Mouse (Mus musculus): ENCODE results near the gene Clps.
A peak's percentile ranks its signal among the peaks of the same experiment; 100 is the strongest.
"Not testable (repeated sequence)": the region's sequence is repeated elsewhere in the genome, so short reads cannot be mapped to it uniquely, and the experiment has no call there.

Clps gene

GRCm38 (mm10) chr17:28560598-28560997, at the start of gene Clps:
Clps (minus strand) TSS chr17:28560766.
- DNase-seq (ENCODE audit: low spot score in 2 of 2): no peak

GRCm38 (mm10) chr17:28609543-28609942, 49.0 kb upstream of the Clps start:
- DNase-seq (ENCODE audit: low spot score in 2 of 2): no peak

GRCm38 (mm10) chr17:28601557-28602250, 41.1 kb upstream of the Clps start:
- DNase-seq (ENCODE audit: low spot score in 2 of 2): no peak

- DNase-seq (ENCODE audit: low spot score in 2 of 2): no peak
These were observed 40.2 kb upstream of the Clps start for GRCm38 (mm10) chr17:28600780-28601179.

- DNase-seq (ENCODE audit: low spot score in 2 of 2): no peak
These were observed 33.4 kb upstream of the Clps start for GRCm38 (mm10) chr17:28593965-28594364.

- DNase-seq (ENCODE audit: low spot score in 2 of 2): peak; percentile 43 to 56
These were observed 32.4 kb upstream of the Clps start for GRCm38 (mm10) chr17:28592998-28593397.

GRCm38 (mm10) chr17:28591476-28591875, 30.9 kb upstream of the Clps start:
- DNase-seq (ENCODE audit: low spot score in 2 of 2): no peak

GRCm38 (mm10) chr17:28590596-28590995, 30.0 kb upstream of the Clps start:
- no peak for DNase-seq (ENCODE audit: low spot score in 2 of 2)

- no peak for DNase-seq (ENCODE audit: low spot score in 2 of 2)
These were observed 28.0 kb upstream of the Clps start for GRCm38 (mm10) chr17:28588591-28588990.

GRCm38 (mm10) chr17:28586509-28586908, 25.9 kb upstream of the Clps start:
- no peak for DNase-seq (ENCODE audit: low spot score in 2 of 2)

- DNase-seq (ENCODE audit: low spot score in 2 of 2): no peak
These were observed 20.5 kb upstream of the Clps start for GRCm38 (mm10) chr17:28581056-28581455.

GRCm38 (mm10) chr17:28580396-28580795, 19.8 kb upstream of the Clps start:
- peak; percentile 44 to 49 for DNase-seq (ENCODE audit: low spot score in 2 of 2)

GRCm38 (mm10) chr17:28575244-28576125, 14.9 kb upstream of the Clps start, which contains the start of gene Lhfpl5:
Lhfpl5 (plus strand) TSS chr17:28575641.
- DNase-seq (ENCODE audit: low spot score in 2 of 2): no peak

GRCm38 (mm10) chr17:28572941-28573340, 12.4 kb upstream of the Clps start:
- no peak for DNase-seq (ENCODE audit: low spot score in 2 of 2)

GRCm38 (mm10) chr17:28572521-28572920, 12.0 kb upstream of the Clps start:
- no peak for DNase-seq (ENCODE audit: low spot score in 2 of 2)

GRCm38 (mm10) chr17:28571868-28572267, 11.3 kb upstream of the Clps start:
- no peak for DNase-seq (ENCODE audit: low spot score in 2 of 2)

- DNase-seq (ENCODE audit: low spot score in 2 of 2): no peak
These were observed 7.0 kb upstream of the Clps start for GRCm38 (mm10) chr17:28567541-28567940.

- DNase-seq (ENCODE audit: low spot score in 2 of 2): no peak
These were observed 4.6 kb upstream of the Clps start for GRCm38 (mm10) chr17:28565181-28565580.

- DNase-seq (ENCODE audit: low spot score in 2 of 2): no peak
These were observed 1.0 kb upstream of the Clps start for GRCm38 (mm10) chr17:28561613-28562012.

GRCm38 (mm10) chr17:28557772-28558171, 2.8 kb downstream of the Clps start:
- no peak for DNase-seq (ENCODE audit: low spot score in 2 of 2)

- no peak for DNase-seq (ENCODE audit: low spot score in 2 of 2)
These were observed 3.8 kb downstream of the Clps start for GRCm38 (mm10) chr17:28556635-28557396.

GRCm38 (mm10) chr17:28554021-28554420, 6.5 kb downstream of the Clps start:
- not testable (repeated sequence) for DNase-seq (ENCODE audit: low spot score in 2 of 2)

Data from urinary bladder, postnatal 36 days (tissue).